Mouse (Mus musculus) right cerebral cortex, adult 18-20 months (tissue): ENCODE measurements around the gene Hdac11.

ENCODE experiments used
- DNase-seq: peaks from one replicate; pipeline ENCODE4 v3.0.0; 2022; ENCODE audit warnings: mixed read lengths

The Hdac11 gene

GRCm38 (mm10) chr6:91139846-91140245, 16.6 kb upstream of the Hdac11 start:
- peak; percentile 70 for DNase-seq

- DNase-seq, result no peak
These were observed 11.4 kb upstream of the Hdac11 start for GRCm38 (mm10) chr6:91145056-91145455.

- DNase-seq, result no peak
These were observed 10.9 kb upstream of the Hdac11 start for GRCm38 (mm10) chr6:91145572-91145971.

GRCm38 (mm10) chr6:91146443-91147151, 9.9 kb upstream of the Hdac11 start:
- no peak for DNase-seq

GRCm38 (mm10) chr6:91147152-91147770, 9.2 kb upstream of the Hdac11 start:
- no peak for DNase-seq

- no peak for DNase-seq
These were observed 3.4 kb upstream of the Hdac11 start for GRCm38 (mm10) chr6:91152892-91153548.

- peak; percentile 82 for DNase-seq
These were observed 2.9 kb upstream of the Hdac11 start for GRCm38 (mm10) chr6:91153549-91154064.

- DNase-seq, result no peak
These were observed 1.8 kb upstream of the Hdac11 start for GRCm38 (mm10) chr6:91154685-91155084.

GRCm38 (mm10) chr6:91155286-91155685, 1.2 kb upstream of the Hdac11 start:
- DNase-seq, result no peak

- peak; percentile 34 for DNase-seq
These were observed 403 bp upstream of the Hdac11 start for GRCm38 (mm10) chr6:91156062-91156461.

- DNase-seq, result no peak
These were observed 739 bp downstream of the Hdac11 start for GRCm38 (mm10) chr6:91157237-91157570.

GRCm38 (mm10) chr6:91159047-91159446, 2.6 kb downstream of the Hdac11 start:
- peak; percentile 30 for DNase-seq

- DNase-seq, result peak; percentile 70
These were observed 3.9 kb downstream of the Hdac11 start for GRCm38 (mm10) chr6:91160399-91160798.

- no peak for DNase-seq
These were observed 4.5 kb downstream of the Hdac11 start for GRCm38 (mm10) chr6:91160976-91161375.

GRCm38 (mm10) chr6:91161506-91162235, 5.2 kb downstream of the Hdac11 start:
- DNase-seq, result no peak

GRCm38 (mm10) chr6:91162314-91162713, 5.8 kb downstream of the Hdac11 start:
- no peak for DNase-seq

- DNase-seq, result no peak
These were observed 6.9 kb downstream of the Hdac11 start for GRCm38 (mm10) chr6:91163195-91163911.

- no peak for DNase-seq
These were observed 8.1 kb downstream of the Hdac11 start for GRCm38 (mm10) chr6:91164584-91164983.

GRCm38 (mm10) chr6:91165210-91165609, 8.7 kb downstream of the Hdac11 start:
- DNase-seq, result peak; percentile 78

GRCm38 (mm10) chr6:91167828-91168227, 11.4 kb downstream of the Hdac11 start:
- no peak for DNase-seq

GRCm38 (mm10) chr6:91169129-91169528, 12.7 kb downstream of the Hdac11 start:
- DNase-seq, result no peak

GRCm38 (mm10) chr6:91171396-91171895, 15.0 kb downstream of the Hdac11 start:
- DNase-seq, result no peak
